Mouse (Mus musculus): ENCODE results near the gene Med24. TPM values are rescaled to one million over a fixed set of nuclear protein-coding genes. Genes with fewer than 3 reads are reported as not detected.
A peak's percentile ranks its signal among the peaks of the same experiment; 100 is the strongest.
"Not testable (repeated sequence)": the region's sequence is repeated elsewhere in the genome, so short reads cannot be mapped to it uniquely, and the experiment has no call there.

The Med24 gene
- polyA plus RNA-seq, 1 experiment from 2014 or later = 73.9 TPM

DNA sequence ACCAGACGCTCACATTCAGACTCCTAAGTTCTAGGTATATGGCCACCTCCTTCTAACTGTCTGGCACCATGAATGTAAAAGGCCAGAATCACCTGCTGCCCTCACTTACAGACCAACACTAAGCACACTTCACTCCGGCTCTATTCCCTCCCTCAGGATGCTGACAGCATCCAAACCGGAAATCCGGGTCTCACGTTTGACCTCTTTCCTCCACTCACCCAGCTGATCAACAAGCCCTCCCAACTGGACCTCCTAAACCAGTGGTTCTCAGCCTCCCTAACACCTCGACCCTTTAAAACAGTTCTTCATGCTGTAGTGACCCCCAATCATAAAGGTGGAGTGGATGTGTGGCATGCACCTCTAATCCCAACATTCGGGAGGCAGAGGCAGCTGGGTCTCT is 6.1 kb downstream of the Med24 start:
- Histone ChIP-seq H3K4me1 (peaks cover 20% of the 10 kb centered on the region), H3K36me3 (replicated peaks) (peaks cover 71% of the 10 kb centered on the region), H3K9me3 (no peaks in the 10 kb centered on the region), H3K27me3 (replicated peaks; ENCODE audit: low read depth, poor library complexity, severe bottlenecking) (no peaks in the 10 kb centered on the region), H3K27ac (replicated peaks) (no peak overlapping the region), H3K4me3 (no peak overlapping the region)
- 80% methylated on average over 7 of the region's 7 CpGs for WGBS
- no peak for DNase-seq (ENCODE audit: low spot score)

- Histone ChIP-seq H3K27ac (replicated peaks) (no peak overlapping the region), H3K27me3 (replicated peaks; ENCODE audit: low read depth, poor library complexity, severe bottlenecking) (no peaks in the 10 kb centered on the region), H3K36me3 (replicated peaks) (peaks cover 73% of the 10 kb centered on the region), H3K4me1 (peaks cover 25% of the 10 kb centered on the region), H3K4me3 (no peak overlapping the region), H3K9me3 (no peaks in the 10 kb centered on the region)
- peak; percentile 35 for DNase-seq (ENCODE audit: low spot score)
- 71% methylated on average over 24 of the region's 24 CpGs for WGBS
These were observed 7.6 kb downstream of the Med24 start for GRCm38 (mm10) chr11:98721458-98722226.

GRCm38 (mm10) chr11:98720756-98721155 is 8.5 kb downstream of the Med24 start:
- WGBS = 78% methylated on average over 2 of the region's 2 CpGs
- no peaks in the 10 kb centered on the region for H3K27me3 ChIP-seq (replicated peaks; ENCODE audit: low read depth, poor library complexity, severe bottlenecking)
- H3K36me3 ChIP-seq (replicated peaks) = peaks cover 73% of the 10 kb centered on the region
- H3K9me3 ChIP-seq = no peaks in the 10 kb centered on the region
- H3K27ac ChIP-seq (replicated peaks) = no peak overlapping the region
- H3K4me3 ChIP-seq = no peak overlapping the region
- no peak for DNase-seq (ENCODE audit: low spot score)
- H3K4me1 ChIP-seq = peaks cover 25% of the 10 kb centered on the region

- Histone ChIP-seq H3K27ac (replicated peaks) (0 out of 2 replicates have a peak overlapping the region, but pooled peaks have one; percentile 7), H3K36me3 (replicated peaks) (peaks cover 79% of the 10 kb centered on the region), H3K9me3 (no peaks in the 10 kb centered on the region), H3K27me3 (replicated peaks; ENCODE audit: low read depth, poor library complexity, severe bottlenecking) (no peaks in the 10 kb centered on the region), H3K4me1 (peaks cover 22% of the 10 kb centered on the region), H3K4me3 (no peak overlapping the region)
- WGBS = 19% methylated on average over 13 of the region's 13 CpGs
- peak; percentile 76 for DNase-seq (ENCODE audit: low spot score)
These were observed 11.3 kb downstream of the Med24 start for GRCm38 (mm10) chr11:98717904-98718303.

GRCm38 (mm10) chr11:98715946-98716345 is 13.3 kb downstream of the Med24 start:
- peaks cover 87% of the 10 kb centered on the region for H3K36me3 ChIP-seq (replicated peaks)
- 95% methylated on average over 9 of the region's 9 CpGs for WGBS
- H3K27ac ChIP-seq (replicated peaks) = no peak overlapping the region
- H3K4me3 ChIP-seq = no peak overlapping the region
- peaks cover 12% of the 10 kb centered on the region for H3K4me1 ChIP-seq
- no peaks in the 10 kb centered on the region for H3K9me3 ChIP-seq
- H3K27me3 ChIP-seq (replicated peaks; ENCODE audit: low read depth, poor library complexity, severe bottlenecking) = no peaks in the 10 kb centered on the region
- no peak for DNase-seq (ENCODE audit: low spot score)

GRCm38 (mm10) chr11:98713703-98714102 is 15.5 kb downstream of the Med24 start:
- Histone ChIP-seq H3K4me1 (peaks cover 12% of the 10 kb centered on the region), H3K27ac (replicated peaks) (no peak overlapping the region), H3K36me3 (replicated peaks) (peaks cover 96% of the 10 kb centered on the region), H3K9me3 (no peaks in the 10 kb centered on the region), H3K27me3 (replicated peaks; ENCODE audit: low read depth, poor library complexity, severe bottlenecking) (no peaks in the 10 kb centered on the region), H3K4me3 (no peak overlapping the region)
- DNase-seq (ENCODE audit: low spot score) = no peak
- WGBS = 87% methylated on average over 12 of the region's 12 CpGs

- WGBS = 89% methylated on average over 6 of the region's 6 CpGs
- not testable (repeated sequence) for DNase-seq (ENCODE audit: low spot score); H3K9me3 ChIP-seq; H3K27ac ChIP-seq (replicated peaks); H3K27me3 ChIP-seq (replicated peaks; ENCODE audit: low read depth, poor library complexity, severe bottlenecking); H3K4me3 ChIP-seq
- Histone ChIP-seq H3K36me3 (replicated peaks) (peaks cover 96% of the 10 kb centered on the region), H3K4me1 (peaks cover 10% of the 10 kb centered on the region; the same call in 1 of the 2 replicates)
These were observed 17.2 kb downstream of the Med24 start for GRCm38 (mm10) chr11:98712009-98712408.

DNA sequence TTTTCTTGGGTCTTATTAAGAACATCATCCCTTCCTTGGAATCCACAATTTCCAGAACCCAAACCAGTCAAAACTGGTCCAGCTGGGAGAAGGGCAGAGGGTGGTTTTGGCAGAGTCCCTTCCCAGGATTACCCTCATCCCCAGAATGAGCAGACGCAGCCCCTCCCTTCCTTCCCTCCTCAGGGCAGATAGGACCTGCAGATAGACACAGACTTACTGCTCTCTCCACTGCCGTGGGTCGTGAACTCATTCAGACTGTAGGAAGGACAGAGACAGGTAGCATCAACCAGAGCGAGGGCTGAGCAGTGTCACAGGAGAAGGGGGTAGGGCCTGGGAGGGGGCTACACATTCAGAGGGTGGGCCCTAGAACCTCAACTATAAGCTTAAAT is 18.2 kb downstream of the Med24 start:
- H3K27me3 ChIP-seq (replicated peaks; ENCODE audit: low read depth, poor library complexity, severe bottlenecking) = no peaks in the 10 kb centered on the region
- H3K9me3 ChIP-seq = no peaks in the 10 kb centered on the region
- no peak overlapping the region for H3K27ac ChIP-seq (replicated peaks)
- 85% methylated on average over 4 of the region's 4 CpGs for WGBS
- H3K4me1 ChIP-seq = peaks cover 10% of the 10 kb centered on the region; the same call in 1 of the 2 replicates
- no peak overlapping the region for H3K4me3 ChIP-seq
- peaks cover 96% of the 10 kb centered on the region for H3K36me3 ChIP-seq (replicated peaks)
- DNase-seq (ENCODE audit: low spot score) = no peak

- no peaks in the 10 kb centered on the region for H3K9me3 ChIP-seq
- no peak overlapping the region for H3K4me3 ChIP-seq
- DNase-seq (ENCODE audit: low spot score) = peak; percentile 86
- H3K4me1 ChIP-seq = peaks cover 10% of the 10 kb centered on the region; the same call in 1 of the 2 replicates
- peaks cover 96% of the 10 kb centered on the region for H3K36me3 ChIP-seq (replicated peaks)
- H3K27me3 ChIP-seq (replicated peaks; ENCODE audit: low read depth, poor library complexity, severe bottlenecking) = no peaks in the 10 kb centered on the region
- 51% methylated on average over 12 of the region's 12 CpGs for WGBS
- no peak overlapping the region for H3K27ac ChIP-seq (replicated peaks)
These were observed 18.7 kb downstream of the Med24 start for GRCm38 (mm10) chr11:98710416-98711045.

DNA sequence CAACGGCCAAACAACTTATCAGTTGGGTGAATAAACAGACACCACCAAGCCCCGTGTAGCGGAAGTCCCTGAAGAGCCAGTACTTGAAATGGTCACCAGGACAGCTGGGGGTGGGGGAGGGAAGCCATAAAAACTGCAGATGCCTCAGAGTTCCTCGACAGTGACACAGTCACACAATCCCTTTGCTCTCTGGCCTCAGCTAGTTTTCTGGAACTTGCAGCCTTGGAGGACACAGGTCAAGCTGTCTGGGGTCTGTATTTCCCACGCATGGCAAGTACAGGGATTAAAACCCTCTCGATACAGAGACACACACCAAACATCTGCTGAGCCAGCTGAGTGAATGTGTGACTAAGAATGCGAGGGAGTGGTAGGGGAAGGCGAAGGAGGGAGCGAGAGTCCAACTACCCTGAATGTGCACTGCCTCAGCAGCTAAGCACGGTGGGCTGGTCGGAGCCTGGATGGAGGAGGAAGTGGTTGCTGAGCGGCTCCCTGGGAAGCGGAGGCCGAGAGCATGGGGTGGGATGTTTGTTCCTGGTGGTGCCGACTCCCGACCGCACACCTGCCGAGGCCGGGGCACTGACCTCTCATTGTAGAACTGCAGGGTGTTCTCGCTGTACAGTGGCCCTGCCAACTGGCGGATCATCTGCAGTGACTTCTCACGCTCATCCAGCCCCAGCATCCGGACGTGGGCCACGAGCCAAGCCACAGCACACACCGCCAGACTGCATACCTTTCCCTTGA is 20.1 kb downstream of the Med24 start:
- no peak for DNase-seq (ENCODE audit: low spot score)
- H3K9me3 ChIP-seq = no peaks in the 10 kb centered on the region
- H3K27me3 ChIP-seq (replicated peaks; ENCODE audit: low read depth, poor library complexity, severe bottlenecking) = no peaks in the 10 kb centered on the region
- H3K4me3 ChIP-seq = no peak overlapping the region
- WGBS = 92% methylated on average over 26 of the region's 26 CpGs
- peaks cover 10% of the 10 kb centered on the region; the same call in 1 of the 2 replicates for H3K4me1 ChIP-seq
- peaks cover 96% of the 10 kb centered on the region for H3K36me3 ChIP-seq (replicated peaks)
- H3K27ac ChIP-seq (replicated peaks) = no peak overlapping the region

DNA sequence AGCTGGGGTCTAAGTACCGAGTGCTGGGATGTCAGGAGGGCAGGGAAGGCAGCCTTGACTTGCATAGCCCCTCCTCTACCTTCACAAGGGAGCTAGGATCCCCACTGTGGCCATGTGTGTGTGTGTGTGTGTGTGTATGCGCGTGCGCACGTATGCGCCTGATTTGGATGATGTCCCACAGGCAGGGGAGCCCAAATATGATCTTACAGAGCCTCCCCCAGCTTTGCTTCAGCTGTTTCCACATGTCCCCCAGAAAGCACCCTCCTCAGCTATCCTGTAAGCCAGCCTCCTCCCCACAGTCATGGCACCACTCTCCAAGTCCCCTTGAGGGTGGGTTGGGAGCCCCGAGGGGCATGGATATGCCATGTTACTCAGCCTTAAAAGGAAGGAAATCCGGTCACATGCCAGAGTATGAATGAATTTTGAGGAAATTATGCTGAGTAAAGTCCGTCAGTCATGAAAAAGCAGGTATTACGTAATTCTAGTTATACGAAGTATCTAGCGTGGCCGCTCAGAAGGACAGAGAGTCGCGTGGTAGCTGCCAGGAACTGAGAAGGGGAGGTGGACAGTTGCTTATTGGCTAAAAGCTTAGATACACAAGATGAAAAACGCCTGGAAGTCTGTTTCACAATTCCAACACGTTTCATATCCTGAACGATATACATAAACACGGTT is 20.8 kb downstream of the Med24 start:
- Histone ChIP-seq H3K4me3 (no peak overlapping the region), H3K36me3 (replicated peaks) (peaks cover 93% of the 10 kb centered on the region), H3K9me3 (no peaks in the 10 kb centered on the region), H3K27ac (replicated peaks) (no peak overlapping the region), H3K4me1 (peaks cover 10% of the 10 kb centered on the region; the same call in 1 of the 2 replicates), H3K27me3 (replicated peaks; ENCODE audit: low read depth, poor library complexity, severe bottlenecking) (no peaks in the 10 kb centered on the region)
- WGBS = 92% methylated on average over 19 of the region's 19 CpGs
- no peak for DNase-seq (ENCODE audit: low spot score)

Measured in embryonic facial prominence, embryonic 10.5 days (tissue).